Comparison of ENCODE assay signal across 8 mouse cellular contexts in genomic region chr10:106468956-106469721, GRCm38 (mm10). TPM values are rescaled to one million over a fixed set of nuclear protein-coding genes. Genes with fewer than 3 reads are reported as not detected.
DNase-seq lines count a peak whose midpoint lies in the region.

No protein-coding gene starts in this region.

- intact Hi-C loops in left cerebral cortex, postnatal 10 days (cut with DNase I), result no loop called here

- peak; percentile 2 to 19 for DNase-seq in adrenal gland, postnatal 36 days
- peak; percentile 21 to 51 for DNase-seq in cerebellum, postnatal 4 days (ENCODE audit: low spot score in 2 of 2)
- peak; percentile 35 to 44 for DNase-seq in heart, adult 18-20 months
- peak; percentile 4 for DNase-seq in kidney, adult 11 months
- peak; percentile 65 to 78 for DNase-seq in left cerebral cortex, postnatal 10 days (ENCODE audit: extremely low spot score in 1 of 2, low spot score in 2 of 2)
- DNase-seq in neural tube, embryonic 10.5 days (ENCODE audit: extremely low spot score, low spot score), result peak; percentile 42
- no peak for DNase-seq in ovary, postnatal 10 days (ENCODE audit: low spot score)
- DNase-seq in c-Kit-positive CD71-positive TER-119-positive erythroid progenitor cells, embryonic 14.5 days (ENCODE audit: low spot score), result no peak

RNA-seq across cellular contexts. Expression of gene Ppfia2, which starts 1.0 kb away (rescaled TPM):
- 1 to 10 TPM; 4.2 to 4.8 TPM for total RNA-seq in adrenal gland, postnatal 36 days (2021)
- total RNA-seq in heart, adult 18-20 months (2021), result under 1 TPM; 0.44 to 0.50 TPM
- total RNA-seq in left cerebral cortex, postnatal 10 days (2021), result 100 to 1,000 TPM in 1 of 2 experiments, 10 to 100 TPM in 1; 89.5 to 100 TPM

Comparison
In these comparisons a context has a peak if more than half of its experiments do, and no peak if none do; other contexts are left out.
1. DNase-seq: peak in adrenal gland, postnatal 36 days (2 of 2), cerebellum, postnatal 4 days (2 of 2), heart, adult 18-20 months (2 of 2), kidney, adult 11 months (single experiment), left cerebral cortex, postnatal 10 days (2 of 2) and neural tube, embryonic 10.5 days (single experiment); none in ovary, postnatal 10 days (single experiment) and c-Kit-positive CD71-positive TER-119-positive erythroid progenitor cells, embryonic 14.5 days (single experiment).
2. RNA of gene Ppfia2, which starts 1.0 kb away (total RNA-seq): 89.5 to 100 TPM in left cerebral cortex, postnatal 10 days; 4.2 to 4.8 TPM in adrenal gland, postnatal 36 days and 0.44 to 0.50 TPM in heart, adult 18-20 months; every median in the first group is over 10 times any median in the second.